Mouse (Mus musculus) stomach, embryonic 15.5 days (tissue): ENCODE data around the gene Tmtc2. TPM values are rescaled to one million over a fixed set of nuclear protein-coding genes. Genes with fewer than 3 reads are reported as not detected.

ENCODE experiments used
- ATAC-seq: fragments of 200-750 bp; cut with Nextera tagmentation; 2 replicates; pipeline ENCODE4 v1.8.0; 2017; ENCODE audit warnings: low read depth, moderate number of reproducible peaks, moderate TSS enrichment; ENCODE audit not compliant: insufficient read depth, low FRiP score
- H3K27ac ChIP-seq: fragments of 300-500 bp; sonication (generic); 2 replicates; pipeline ENCODE4 v1.5.1; 2015; ENCODE audit warnings: mild to moderate bottlenecking, inconsistent platforms
- H3K27me3 ChIP-seq: fragments of 300-500 bp; sonication (generic); replicated peaks from 2 replicates; pipeline ENCODE4 v1.6.1; 2015; ENCODE audit warnings: inconsistent platforms
- H3K36me3 ChIP-seq: fragments of 300-500 bp; sonication (generic); 2 replicates; pipeline ENCODE4 v1.6.1; 2015; ENCODE audit warnings: inconsistent platforms
- H3K4me1 ChIP-seq: fragments of 300-500 bp; sonication (generic); 2 replicates; pipeline ENCODE4 v1.6.1; 2015; ENCODE audit warnings: inconsistent platforms
- H3K4me2 ChIP-seq: fragments of 300-500 bp; sonication (generic); 2 replicates; pipeline ENCODE4 v1.6.1; 2015; ENCODE audit warnings: mild to moderate bottlenecking, inconsistent platforms
- H3K4me3 ChIP-seq: fragments of 300-500 bp; sonication (generic); replicated peaks from 2 replicates; pipeline ENCODE4 v1.5.1; 2015; ENCODE audit warnings: inconsistent platforms
- H3K9ac ChIP-seq: fragments of 300-500 bp; sonication (generic); 2 replicates; pipeline ENCODE4 v1.6.1; 2015; ENCODE audit warnings: inconsistent platforms
- H3K9me3 ChIP-seq: fragments of 300-500 bp; sonication (generic); 2 replicates; pipeline ENCODE4 v1.6.1; 2016; ENCODE audit warnings: inconsistent platforms
- WGBS: fragments of 180-500 bp; shearing (Covaris S2); methylation state at CpG from one replicate; pipeline ENCODE4 v1.1.7; 2015; 5-methylcytosine and 5-hydroxymethylcytosine counted together
- polyA plus RNA-seq: library from polyadenylated mRNA; unstranded; fragments of >200 nt; fragmentation: Nextera tagmentation; extraction: Ambion mirVana; gene quantifications from 2 replicates; pipeline ENCODE4 v1.2.1, GENCODE M21; 2015

The Tmtc2 gene
- polyA plus RNA-seq, 1 experiment from 2014 or later: 12.2 TPM

GRCm38 (mm10) chr10:105189746-105190145 is 384.5 kb downstream of the Tmtc2 start:
- 73% methylated on average over 4 of the region's 4 CpGs for WGBS
- no peaks in the 10 kb centered on the region for H3K9me3 ChIP-seq
- H3K9ac ChIP-seq: no peak overlapping the region
- H3K27me3 ChIP-seq: no peaks in the 10 kb centered on the region
- no peak overlapping the region for H3K4me2 ChIP-seq
- H3K4me1 ChIP-seq: 0 out of 2 replicates have a peak, but pooled peaks cover 2% of the 10 kb centered on the region
- H3K27ac ChIP-seq: no peak overlapping the region
- no peak overlapping the region for H3K4me3 ChIP-seq
- ATAC-seq: no peak
- no peaks in the 10 kb centered on the region for H3K36me3 ChIP-seq

- Histone ChIP-seq H3K4me3 (no peak overlapping the region), H3K9me3 (no peaks in the 10 kb centered on the region), H3K27ac (no peak overlapping the region), H3K4me1 (0 out of 2 replicates have a peak, but pooled peaks cover 2% of the 10 kb centered on the region), H3K4me2 (no peak overlapping the region), H3K36me3 (no peaks in the 10 kb centered on the region), H3K27me3 (no peaks in the 10 kb centered on the region), H3K9ac (no peak overlapping the region)
- ATAC-seq: no peak
- WGBS: 75% methylated on average over 5 of the region's 5 CpGs
Measured at GRCm38 (mm10) chr10:105186636-105187035, 387.6 kb downstream of the Tmtc2 start.

- H3K4me2 ChIP-seq: no peak overlapping the region
- no peaks in the 10 kb centered on the region for H3K36me3 ChIP-seq
- no peak for ATAC-seq
- H3K9me3 ChIP-seq: no peaks in the 10 kb centered on the region
- H3K4me3 ChIP-seq: no peak overlapping the region
- H3K27ac ChIP-seq: no peak overlapping the region
- no peak overlapping the region for H3K9ac ChIP-seq
- H3K4me1 ChIP-seq: no peaks in the 10 kb centered on the region
- H3K27me3 ChIP-seq: no peaks in the 10 kb centered on the region
- 63% methylated on average over 5 of the region's 5 CpGs for WGBS
Measured at GRCm38 (mm10) chr10:105168443-105169102, 405.7 kb downstream of the Tmtc2 start.

- no peak overlapping the region for H3K9ac ChIP-seq
- ATAC-seq: no peak
- H3K9me3 ChIP-seq: no peaks in the 10 kb centered on the region
- H3K4me1 ChIP-seq: no peaks in the 10 kb centered on the region
- H3K4me2 ChIP-seq: no peak overlapping the region
- no peaks in the 10 kb centered on the region for H3K36me3 ChIP-seq
- WGBS: 74% methylated on average over 5 of the region's 5 CpGs
- H3K27me3 ChIP-seq: no peaks in the 10 kb centered on the region
- no peak overlapping the region for H3K27ac ChIP-seq
- H3K4me3 ChIP-seq: no peak overlapping the region
Measured at GRCm38 (mm10) chr10:105165291-105165690, 409.0 kb downstream of the Tmtc2 start.

GRCm38 (mm10) chr10:105153789-105154188 is 420.5 kb downstream of the Tmtc2 start:
- Histone ChIP-seq H3K9ac (no peak overlapping the region), H3K4me1 (no peaks in the 10 kb centered on the region), H3K27me3 (no peaks in the 10 kb centered on the region), H3K9me3 (no peaks in the 10 kb centered on the region), H3K36me3 (no peaks in the 10 kb centered on the region), H3K4me2 (no peak overlapping the region), H3K4me3 (no peak overlapping the region), H3K27ac (no peak overlapping the region)
- ATAC-seq: no peak

- no peaks in the 10 kb centered on the region for H3K27me3 ChIP-seq
- WGBS: 51% methylated on average over 4 of the region's 4 CpGs
- H3K9me3 ChIP-seq: no peaks in the 10 kb centered on the region
- no peak overlapping the region for H3K4me3 ChIP-seq
- no peak overlapping the region for H3K4me2 ChIP-seq
- H3K36me3 ChIP-seq: no peaks in the 10 kb centered on the region
- no peak overlapping the region for H3K9ac ChIP-seq
- no peak overlapping the region for H3K27ac ChIP-seq
- H3K4me1 ChIP-seq: no peaks in the 10 kb centered on the region
- no peak for ATAC-seq
Measured at GRCm38 (mm10) chr10:105144382-105144781, 429.9 kb downstream of the Tmtc2 start.

GRCm38 (mm10) chr10:105142201-105142600 is 432.1 kb downstream of the Tmtc2 start:
- H3K9me3 ChIP-seq: no peaks in the 10 kb centered on the region
- no peaks in the 10 kb centered on the region for H3K4me1 ChIP-seq
- H3K9ac ChIP-seq: no peak overlapping the region
- 81% methylated on average over 3 of the region's 3 CpGs for WGBS
- H3K4me3 ChIP-seq: no peak overlapping the region
- no peak overlapping the region for H3K27ac ChIP-seq
- H3K36me3 ChIP-seq: no peaks in the 10 kb centered on the region
- H3K27me3 ChIP-seq: no peaks in the 10 kb centered on the region
- H3K4me2 ChIP-seq: no peak overlapping the region
- ATAC-seq: no peak
